Mouse (Mus musculus) cerebellum, adult 2 months (tissue): Measurements from ENCODE around the gene Tbc1d10c. TPM values are rescaled to one million over a fixed set of nuclear protein-coding genes. Genes with fewer than 3 reads are reported as not detected.
A peak's percentile ranks its signal among the peaks of the same experiment; 100 is the strongest.

Experiments
- DNase-seq, 2 experiments: peaks; one replicate each; pipeline ENCODE4 v3.0.0; 2021
- H3K27ac ChIP-seq: fragments of 200-500 bp; 2 replicates; pipeline ENCODE4 v1.5.1; 2012; ENCODE audit warnings: low read length, control low read depth, inconsistent platforms; ENCODE audit not compliant: insufficient read depth
- H3K27me3 ChIP-seq: fragments of 200-500 bp; 2 replicates; pipeline ENCODE4 v1.6.1; 2012; ENCODE audit warnings: inconsistent platforms, mild to moderate bottlenecking, low read length, moderate library complexity; ENCODE audit not compliant: control insufficient read depth, insufficient read depth
- H3K4me1 ChIP-seq: fragments of 200-500 bp; 2 replicates; pipeline ENCODE4 v1.6.1; 2011; ENCODE audit warnings: low read length; ENCODE audit not compliant: control insufficient read depth, insufficient read depth
- H3K4me3 ChIP-seq: fragments of 200-500 bp; replicated peaks from 2 replicates; pipeline ENCODE3; 2011; ENCODE audit warnings: mild to moderate bottlenecking, low read depth, low read length, control low read depth; ENCODE audit not compliant: insufficient read depth
- CTCF ChIP-seq: fragments of 200-500 bp; IDR thresholded peaks from 2 replicates; pipeline ENCODE4 v1.5.1; 2011; ENCODE audit warnings: low read depth, mild to moderate bottlenecking, control low read depth, low read length, moderate library complexity, borderline replicate concordance; ENCODE audit not compliant: insufficient read depth
- POLR2A ChIP-seq: fragments of 200-500 bp; IDR thresholded peaks from 2 replicates; pipeline ENCODE4 v1.6.1; 2011; ENCODE audit warnings: low read length, control low read depth, borderline replicate concordance; ENCODE audit not compliant: insufficient read depth
- WGBS: fragments of 180-500 bp; shearing (Covaris S2); methylation state at CpG from one replicate; pipeline ENCODE4 v1.1.7; 2018; 5-methylcytosine and 5-hydroxymethylcytosine counted together
- polyA plus RNA-seq: library from polyadenylated mRNA; depleted of rRNA; stranded (reverse); fragments of >200 nt; gene quantifications from 2 replicates; pipeline ENCODE4 v1.2.3, GENCODE M21; 2012

Gene Tbc1d10c
- polyA plus RNA-seq, 1 experiment: 1.1 TPM

DNA sequence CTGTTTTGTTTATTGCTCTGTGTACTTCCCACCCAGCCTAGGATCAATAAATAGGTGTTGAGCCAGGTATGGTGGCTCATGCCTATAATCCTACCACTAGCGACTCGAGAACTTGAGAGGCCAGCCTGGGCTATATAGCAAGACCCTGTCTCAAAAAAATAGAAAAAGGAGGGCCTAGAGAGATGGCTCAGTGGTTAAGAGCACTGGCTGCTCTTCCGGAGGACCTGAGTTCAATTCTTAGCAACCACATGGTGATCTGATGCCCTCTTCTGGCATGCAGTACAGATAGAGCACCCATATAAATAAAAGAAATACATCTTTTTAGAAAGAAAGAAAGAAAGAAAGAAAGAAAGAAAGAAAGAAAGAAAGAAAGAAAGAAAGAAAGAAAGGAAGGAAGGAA is 12.1 kb upstream of the Tbc1d10c start:
- 64% methylated on average over 3 of the region's 3 CpGs for WGBS
- Histone ChIP-seq H3K27me3 (no peaks in the 10 kb centered on the region), H3K4me3 (no peak overlapping the region), H3K4me1 (peaks cover 7% of the 10 kb centered on the region), H3K27ac (no peak overlapping the region)
- DNase-seq: no peak
- TF ChIP-seq POLR2A: no peak
- TF ChIP-seq CTCF: no peak

- Histone ChIP-seq H3K4me1 (peaks cover 10% of the 10 kb centered on the region), H3K4me3 (peak overlapping the region; percentile 74), H3K27ac (peak overlapping the region; percentile 58), H3K27me3 (no peaks in the 10 kb centered on the region)
- no peak for DNase-seq
- TF ChIP-seq CTCF (no peak), POLR2A (no peak)
- 29% methylated on average over 7 of the region's 7 CpGs for WGBS
Measured at GRCm38 (mm10) chr19:4202149-4202548, 11.1 kb upstream of the Tbc1d10c start.

- Histone ChIP-seq H3K4me1 (peaks cover 17% of the 10 kb centered on the region), H3K27ac (peak within 1 kb of the TSS; percentile 58), H3K27me3 (no peaks in the 10 kb centered on the region), H3K4me3 (peak within 1 kb of the TSS; percentile 74)
- WGBS: under 1% methylated on average over 34 of the region's 34 CpGs
- TF ChIP-seq POLR2A (peak; percentile 97), CTCF (no peak)
- peak; percentile 95 to 97 for DNase-seq
Measured at GRCm38 (mm10) chr19:4201291-4201909, 10.3 kb upstream of the Tbc1d10c start, which contains the start of gene Rad9a. TSS of gene Rad9a (minus strand) at chr19:4201662.

DNA sequence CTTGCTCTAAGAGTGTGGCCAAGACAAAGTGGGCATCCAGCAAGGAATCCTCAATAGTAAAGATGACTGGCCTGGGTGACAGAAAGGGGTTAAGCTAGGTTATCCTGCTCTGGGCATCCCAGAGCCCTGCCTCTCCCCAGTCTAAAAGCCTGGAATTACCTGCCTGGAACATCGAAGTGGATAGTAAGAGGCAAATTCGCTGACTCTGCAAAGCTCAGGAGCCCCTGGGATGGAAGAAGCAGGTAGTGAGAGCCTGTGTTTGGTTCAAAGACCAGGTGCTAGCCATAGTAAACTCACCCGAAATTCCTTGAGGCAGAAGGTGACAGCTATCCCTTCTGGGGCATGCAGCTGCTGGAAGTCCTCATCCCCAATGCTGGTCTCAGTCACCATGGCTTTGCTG is 6.1 kb upstream of the Tbc1d10c start:
- TF ChIP-seq POLR2A (no peak), CTCF (no peak)
- H3K4me1 ChIP-seq: peaks cover 47% of the 10 kb centered on the region
- H3K4me3 ChIP-seq: no peak overlapping the region
- 65% methylated on average over 3 of the region's 3 CpGs for WGBS
- 0 out of 2 replicates have a peak overlapping the region, but pooled peaks have one; percentile 35 for H3K27ac ChIP-seq
- DNase-seq: no peak
- no peaks in the 10 kb centered on the region for H3K27me3 ChIP-seq

GRCm38 (mm10) chr19:4196548-4196947 is 5.5 kb upstream of the Tbc1d10c start:
- Histone ChIP-seq H3K4me1 (peaks cover 47% of the 10 kb centered on the region), H3K27ac (peak overlapping the region; percentile 35; the same call in 1 of the 2 replicates), H3K27me3 (no peaks in the 10 kb centered on the region), H3K4me3 (no peak overlapping the region)
- DNase-seq: no peak
- no peak for TF ChIP-seq POLR2A
- TF ChIP-seq CTCF: no peak
- 18% methylated on average over 5 of the region's 5 CpGs for WGBS

GRCm38 (mm10) chr19:4196048-4196447 is 5.0 kb upstream of the Tbc1d10c start:
- H3K4me1 ChIP-seq: peaks cover 47% of the 10 kb centered on the region
- WGBS: 22% methylated on average over 2 of the region's 2 CpGs
- TF ChIP-seq POLR2A (no peak), CTCF (no peak)

DNA sequence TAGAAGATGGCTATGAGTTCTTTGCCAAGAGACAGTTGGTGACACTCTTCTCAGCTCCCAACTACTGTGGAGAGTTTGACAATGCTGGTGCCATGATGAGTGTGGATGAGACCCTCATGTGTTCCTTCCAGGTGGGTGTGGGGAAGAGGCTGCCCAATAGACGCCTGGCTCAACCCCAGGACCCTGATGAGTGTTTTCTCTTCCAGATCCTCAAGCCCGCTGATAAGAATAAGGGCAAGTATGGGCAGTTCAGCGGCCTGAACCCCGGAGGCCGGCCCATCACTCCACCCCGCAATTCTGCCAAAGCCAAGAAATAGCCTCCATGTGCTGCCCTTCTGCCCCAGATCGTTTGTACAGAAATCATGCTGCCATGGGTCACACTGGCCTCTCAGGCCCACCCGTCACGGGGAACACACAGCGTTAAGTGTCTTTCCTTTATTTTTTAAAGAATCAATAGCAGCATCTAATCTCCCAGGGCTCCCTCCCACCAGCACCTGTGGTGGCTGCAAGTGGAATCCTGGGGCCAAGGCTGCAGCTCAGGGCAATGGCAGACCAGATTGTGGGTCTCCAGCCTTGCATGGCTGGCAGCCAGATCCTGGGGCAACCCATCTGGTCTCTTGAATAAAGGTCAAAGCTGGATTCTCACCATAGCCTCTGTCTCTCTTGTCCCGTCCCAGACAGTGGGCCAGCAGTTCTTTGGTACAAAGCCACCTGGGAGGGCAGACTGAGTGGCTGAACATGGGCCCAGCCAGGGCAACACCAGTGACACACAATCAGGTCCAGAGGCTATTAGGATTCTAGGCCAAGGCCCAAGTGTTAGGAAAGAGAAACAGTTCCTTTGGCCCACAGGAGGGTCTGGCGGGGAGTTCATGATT is 3.9 kb upstream of the Tbc1d10c start:
- DNase-seq: peak; percentile 89 to 91
- peaks cover 40% of the 10 kb centered on the region for H3K4me1 ChIP-seq
- 9% methylated on average over 12 of the region's 12 CpGs for WGBS
- no peak overlapping the region for H3K4me3 ChIP-seq
- TF ChIP-seq CTCF (no peak), POLR2A (no peak)
- peak overlapping the region; percentile 77 for H3K27ac ChIP-seq
- H3K27me3 ChIP-seq: no peaks in the 10 kb centered on the region

More at GRCm38 (mm10) chr19:4196048-4196447, 5.0 kb upstream of the Tbc1d10c start:
- no peak for DNase-seq
- Histone ChIP-seq H3K4me3 (no peak overlapping the region), H3K27ac (peak overlapping the region; percentile 44), H3K27me3 (no peaks in the 10 kb centered on the region)
